Mouse (Mus musculus) intestine, embryonic 14.5 days (tissue): Measurements from ENCODE around the gene Sod2. TPM values are rescaled to one million over a fixed set of nuclear protein-coding genes. Genes with fewer than 3 reads are reported as not detected.
"Not testable (repeated sequence)": the region's sequence is repeated elsewhere in the genome, so short reads cannot be mapped to it uniquely, and the experiment has no call there.

Experiments used
- ATAC-seq: fragments of 200-750 bp; cut with Nextera tagmentation; replicated peaks from 2 replicates; pipeline ENCODE4 v1.8.0; 2017; ENCODE audit warnings: low read depth, moderate number of reproducible peaks, moderate TSS enrichment, moderate library complexity; ENCODE audit not compliant: low FRiP score, low TSS enrichment
- DNase-seq: peaks from one replicate; pipeline ENCODE4 v3.0.0-alpha.2; 2018; ENCODE audit warnings: low spot score
- H3K27ac ChIP-seq: fragments of 300-500 bp; sonication (generic); 2 replicates; pipeline ENCODE4 v1.5.1; 2014; ENCODE audit warnings: low read depth, mild to moderate bottlenecking, control low read depth
- H3K27me3 ChIP-seq: fragments of 300-500 bp; sonication (generic); replicated peaks from 2 replicates; pipeline ENCODE4 v1.6.1; 2014; ENCODE audit warnings: low read length, control low read depth; ENCODE audit not compliant: control insufficient read depth, insufficient read depth
- H3K36me3 ChIP-seq: fragments of 300-500 bp; sonication (generic); 2 replicates; pipeline ENCODE4 v1.6.1; 2014; ENCODE audit warnings: low read length, control low read depth; ENCODE audit not compliant: control insufficient read depth, insufficient read depth
- H3K4me1 ChIP-seq: fragments of 300-500 bp; sonication (generic); replicated peaks from 2 replicates; pipeline ENCODE4 v1.6.1; 2014; ENCODE audit warnings: low read length, control low read depth, mixed read lengths; ENCODE audit not compliant: control insufficient read depth, insufficient read depth
- H3K4me2 ChIP-seq: fragments of 300-500 bp; sonication (generic); 2 replicates; pipeline ENCODE4 v1.6.1; 2014; ENCODE audit warnings: low read length
- H3K4me3 ChIP-seq: fragments of 300-500 bp; sonication (generic); 2 replicates; pipeline ENCODE4 v1.5.1; 2014; ENCODE audit warnings: low read depth, low read length, control low read depth, mixed read lengths
- H3K9ac ChIP-seq: fragments of 300-500 bp; sonication (generic); 2 replicates; pipeline ENCODE4 v1.6.1; 2014; ENCODE audit warnings: mild to moderate bottlenecking, low read length
- H3K9me3 ChIP-seq: fragments of 300-500 bp; sonication (generic); 2 replicates; pipeline ENCODE4 v1.6.1; 2016; ENCODE audit warnings: low read length, control low read depth; ENCODE audit not compliant: control insufficient read depth
- WGBS: fragments of 180-500 bp; shearing (Covaris S2); extraction: QIAGEN DNeasy Blood & Tissue Kit; methylation state at CpG from one replicate; pipeline ENCODE4 v1.1.7; 2014; 5-methylcytosine and 5-hydroxymethylcytosine counted together
- polyA plus RNA-seq: library from polyadenylated mRNA; unstranded; fragments of >200 nt; fragmentation: Nextera tagmentation; extraction: Ambion mirVana; gene quantifications from 2 replicates; pipeline ENCODE4 v1.2.1, GENCODE M21; 2014

Sod2 gene
- 141 and 149 TPM in 2 replicates for polyA plus RNA-seq

GRCm38 (mm10) chr17:13006546-13006945 lies at the start of gene Sod2:
Gene Sod2 (plus strand): TSS chr17:13006846.
- not testable (repeated sequence) for ATAC-seq, H3K9me3 ChIP-seq, DNase-seq, H3K36me3 ChIP-seq, H3K27me3 ChIP-seq
- Histone ChIP-seq H3K4me3 (peak within 1 kb of the TSS; percentile 52), H3K27ac (peak within 1 kb of the TSS; percentile 54), H3K9ac (0 out of 2 replicates have a peak within 1 kb of the TSS, but pooled peaks have one; percentile 32), H3K4me1 (peaks cover 10% of the 10 kb centered on the region), H3K4me2 (peak within 1 kb of the TSS; percentile 60)
- 96% methylated on average over 2 of the region's 2 CpGs for WGBS

DNA sequence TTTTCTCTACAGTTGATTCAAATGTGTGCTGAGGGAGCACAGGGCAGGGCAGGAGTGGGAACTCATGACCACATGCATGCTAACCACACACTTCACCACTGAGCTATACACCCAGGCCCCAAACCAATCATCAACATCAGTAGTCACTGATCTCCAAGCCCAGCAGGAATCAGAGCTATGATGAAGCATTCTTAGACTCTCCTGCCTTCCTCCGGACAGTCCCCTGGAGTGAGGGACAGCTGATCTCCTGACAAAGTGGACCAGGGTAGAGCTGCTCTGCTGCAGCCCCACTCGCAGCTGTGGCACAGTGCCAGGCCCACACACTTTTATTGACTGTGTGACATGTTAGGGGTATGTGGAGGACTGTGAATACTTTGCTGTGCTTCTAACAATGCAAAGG lies 47.3 kb upstream of the Sod2 start:
- not testable (repeated sequence) for H3K4me3 ChIP-seq
- 45% methylated on average over 1 of the region's 2 CpGs for WGBS

DNA sequence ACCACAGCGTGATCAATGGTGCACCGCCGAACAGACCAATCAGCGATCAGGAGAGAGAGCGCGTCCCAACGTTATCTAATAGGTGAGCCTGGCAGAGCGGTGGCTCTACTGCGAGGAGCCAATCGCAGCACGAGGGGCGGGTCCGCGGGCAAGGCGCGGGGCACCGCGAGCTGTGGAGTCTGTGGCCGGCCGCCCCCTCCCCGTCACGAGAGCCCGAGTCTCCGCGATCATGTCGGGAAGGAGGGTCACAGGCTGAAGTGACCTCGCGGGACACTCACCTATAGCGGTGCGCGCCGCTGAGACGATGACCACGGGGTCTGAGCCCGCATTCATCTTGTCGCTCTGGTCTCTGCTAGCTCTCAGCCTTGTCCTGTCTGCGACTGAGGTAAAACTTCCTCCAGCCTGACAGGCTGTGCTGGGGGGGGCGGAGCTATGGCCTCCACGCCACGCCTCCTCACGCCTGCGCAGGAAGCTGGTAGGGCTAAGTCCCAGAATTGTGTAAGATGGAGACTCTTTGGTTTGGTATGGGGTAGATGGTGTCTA lies 46.2 kb upstream of the Sod2 start, which contains the start of gene Acat2:
Acat2 (minus strand) TSS at position 417 of the 543 bp plus-strand sequence.
- WGBS = under 1% methylated on average over 36 of the region's 42 CpGs
- ATAC-seq (peak; percentile 99), DNase-seq (peak; percentile 95)
- H3K4me3 ChIP-seq = peak within 1 kb of the TSS; percentile 52
- H3K27me3 ChIP-seq = no peaks in the 10 kb centered on the region
- peak within 1 kb of the TSS; percentile 34 for H3K9ac ChIP-seq
- H3K4me1 ChIP-seq = peaks cover 5% of the 10 kb centered on the region; the same call in 1 of the 2 replicates
- no peaks in the 10 kb centered on the region for H3K9me3 ChIP-seq
- peak within 1 kb of the TSS; percentile 35; the same call in 1 of the 2 replicates for H3K27ac ChIP-seq
- peak within 1 kb of the TSS; percentile 63 for H3K4me2 ChIP-seq
- peaks cover 27% of the 10 kb centered on the region for H3K36me3 ChIP-seq

More for the DNA sequence above, 47.3 kb upstream of the Sod2 start:
- H3K9ac ChIP-seq, ATAC-seq, H3K9me3 ChIP-seq, H3K27ac ChIP-seq, H3K4me1 ChIP-seq, DNase-seq, H3K27me3 ChIP-seq: not testable (repeated sequence)
- H3K4me2 ChIP-seq = peak overlapping the region; percentile 33
- peaks cover 26% of the 10 kb centered on the region for H3K36me3 ChIP-seq

- DNase-seq = peak; percentile 33
- H3K4me1 ChIP-seq = peaks cover 5% of the 10 kb centered on the region; the same call in 1 of the 2 replicates
- H3K36me3 ChIP-seq = peaks cover 34% of the 10 kb centered on the region
- H3K27ac ChIP-seq = no peak overlapping the region
- H3K4me3 ChIP-seq = no peak overlapping the region
- H3K9me3 ChIP-seq = no peaks in the 10 kb centered on the region
- 75% methylated on average over 3 of the region's 3 CpGs for WGBS
- ATAC-seq = no peak
- no peak overlapping the region for H3K4me2 ChIP-seq
- H3K9ac ChIP-seq = no peak overlapping the region
- H3K27me3 ChIP-seq = no peaks in the 10 kb centered on the region
These were observed 43.2 kb upstream of the Sod2 start for GRCm38 (mm10) chr17:12963476-12963875.

DNA sequence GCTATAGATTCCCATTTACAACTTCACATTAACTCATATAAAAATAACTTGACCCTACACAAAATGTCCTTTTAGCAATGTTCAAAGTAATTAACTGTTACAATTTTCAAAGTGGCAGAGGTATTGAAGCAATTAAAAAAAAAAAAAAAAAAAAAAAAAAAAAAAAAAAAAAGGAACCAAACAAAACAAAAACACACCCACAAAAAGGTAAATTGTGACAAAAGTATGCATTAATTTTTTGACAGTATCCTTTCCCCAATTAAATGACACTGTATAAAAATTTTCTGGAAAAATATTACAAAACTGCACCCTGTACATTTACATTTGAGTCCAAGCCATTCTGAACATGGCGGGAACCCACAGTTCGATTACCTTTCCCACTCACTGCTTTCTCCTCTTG lies 39.5 kb upstream of the Sod2 start:
- 96% methylated on average over 2 of the region's 2 CpGs for WGBS
- no peak for ATAC-seq
- no peaks in the 10 kb centered on the region for H3K4me1 ChIP-seq
- H3K36me3 ChIP-seq = peaks cover 62% of the 10 kb centered on the region
- no peaks in the 10 kb centered on the region for H3K9me3 ChIP-seq
- no peak overlapping the region for H3K4me3 ChIP-seq
- H3K4me2 ChIP-seq = no peak overlapping the region
- no peak for DNase-seq
- H3K27ac ChIP-seq = no peak overlapping the region
- H3K27me3 ChIP-seq = no peaks in the 10 kb centered on the region
- H3K9ac ChIP-seq = no peak overlapping the region

GRCm38 (mm10) chr17:12973851-12974250 lies 32.8 kb upstream of the Sod2 start:
- H3K9ac ChIP-seq = no peak overlapping the region
- 83% methylated on average over 2 of the region's 2 CpGs for WGBS
- no peaks in the 10 kb centered on the region for H3K4me1 ChIP-seq
- no peaks in the 10 kb centered on the region for H3K9me3 ChIP-seq
- peaks cover 77% of the 10 kb centered on the region for H3K36me3 ChIP-seq
- H3K27me3 ChIP-seq = no peaks in the 10 kb centered on the region
- no peak for ATAC-seq
- H3K4me2 ChIP-seq = no peak overlapping the region
- H3K4me3 ChIP-seq = no peak overlapping the region
- DNase-seq = peak; percentile 28
- no peak overlapping the region for H3K27ac ChIP-seq

GRCm38 (mm10) chr17:12978546-12978945 lies 28.1 kb upstream of the Sod2 start:
- Histone ChIP-seq H3K27me3 (no peaks in the 10 kb centered on the region), H3K9me3 (no peaks in the 10 kb centered on the region), H3K4me2 (no peak overlapping the region), H3K27ac (no peak overlapping the region), H3K4me3 (no peak overlapping the region), H3K9ac (no peak overlapping the region), H3K4me1 (no peaks in the 10 kb centered on the region), H3K36me3 (peaks cover 78% of the 10 kb centered on the region)
- WGBS = 90% methylated on average over 1 of the region's 1 CpGs
- DNase-seq (no peak), ATAC-seq (no peak)

- H3K4me1 ChIP-seq = peaks cover 3% of the 10 kb centered on the region; the same call in 1 of the 2 replicates
- peaks cover 70% of the 10 kb centered on the region for H3K36me3 ChIP-seq
- no peak overlapping the region for H3K4me3 ChIP-seq
- DNase-seq = no peak
- no peak overlapping the region for H3K9ac ChIP-seq
- WGBS = 73% methylated on average over 2 of the region's 2 CpGs
- no peak overlapping the region for H3K4me2 ChIP-seq
- H3K9me3 ChIP-seq = no peaks in the 10 kb centered on the region
- ATAC-seq = no peak
- H3K27me3 ChIP-seq = no peaks in the 10 kb centered on the region
- no peak overlapping the region for H3K27ac ChIP-seq
These were observed 22.7 kb upstream of the Sod2 start for GRCm38 (mm10) chr17:12983988-12984387.

DNA sequence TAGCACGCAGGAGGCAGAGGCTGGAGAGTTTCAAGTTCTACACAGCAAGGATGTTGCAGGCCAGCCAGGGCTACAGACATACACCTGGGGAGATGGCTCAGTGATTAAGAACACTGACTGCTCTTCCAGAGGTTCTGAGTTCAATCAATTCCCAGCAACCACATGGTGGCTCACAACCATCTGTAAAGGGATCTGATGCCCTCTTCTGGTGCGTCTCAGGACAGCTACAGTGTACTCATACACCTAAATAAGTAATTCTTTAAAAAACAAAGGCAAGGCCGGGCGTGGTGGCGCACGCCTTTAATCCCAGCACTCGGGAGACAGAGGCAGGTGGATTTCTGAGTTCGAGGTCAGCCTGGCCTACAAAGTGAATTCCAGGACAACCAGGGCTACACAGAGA lies 18.6 kb upstream of the Sod2 start:
- H3K4me2 ChIP-seq, ATAC-seq, H3K4me3 ChIP-seq, H3K27me3 ChIP-seq, H3K9me3 ChIP-seq, DNase-seq, H3K27ac ChIP-seq, H3K9ac ChIP-seq, H3K4me1 ChIP-seq: not testable (repeated sequence)
- H3K36me3 ChIP-seq = peaks cover 35% of the 10 kb centered on the region
- 93% methylated on average over 8 of the region's 8 CpGs for WGBS
